Mouse (Mus musculus) stomach, embryonic 16.5 days (tissue): ENCODE data around the gene Armh4. TPM values are rescaled to one million over a fixed set of nuclear protein-coding genes. Genes with fewer than 3 reads are reported as not detected.

ENCODE experiments used
- polyA plus RNA-seq: library from polyadenylated mRNA; unstranded; fragments of >200 nt; fragmentation: Nextera tagmentation; extraction: Ambion mirVana; gene quantifications from 2 replicates; pipeline ENCODE4 v1.2.1, GENCODE M21; 2015

The Armh4 gene
- polyA plus RNA-seq, 1 experiment from 2014 or later = 14.9 TPM

Other genes starting within 250 kb of the Armh4 start
- gene Olfr722, start 118.6 kb upstream of the Armh4 start, polyA plus RNA-seq = not detected in 2 replicates
- not detected in 2 replicates for gene Olfr723, start 148.4 kb upstream of the Armh4 start, polyA plus RNA-seq
- gene Olfr724, start 179.9 kb upstream of the Armh4 start, polyA plus RNA-seq = not detected in 2 replicates